Mouse (Mus musculus) small intestine, adult 2 months (tissue): Measurements from ENCODE around the gene Dcdc2c. TPM values are rescaled to one million over a fixed set of nuclear protein-coding genes. Genes with fewer than 3 reads are reported as not detected.

Experiments used
- H3K27ac ChIP-seq: fragments of 200-500 bp; 2 replicates; pipeline ENCODE4 v1.5.1; 2012; ENCODE audit warnings: low read depth, low read length, control low read depth, inconsistent platforms; ENCODE audit not compliant: insufficient read depth
- H3K27me3 ChIP-seq: fragments of 200-500 bp; 2 replicates; pipeline ENCODE4 v1.6.1; 2012; ENCODE audit warnings: mild to moderate bottlenecking, moderate library complexity, low read length, inconsistent platforms; ENCODE audit not compliant: control insufficient read depth, insufficient read depth
- H3K36me3 ChIP-seq: fragments of 200-500 bp; 2 replicates; pipeline ENCODE4 v1.6.1; 2012; ENCODE audit warnings: mild to moderate bottlenecking, low read length, control low read depth, inconsistent platforms; ENCODE audit not compliant: control insufficient read depth, insufficient read depth
- H3K4me1 ChIP-seq: fragments of 200-500 bp; 2 replicates; pipeline ENCODE4 v1.6.1; 2012; ENCODE audit warnings: low read length, inconsistent platforms, mixed read lengths; ENCODE audit not compliant: control insufficient read depth, insufficient read depth, insufficient read length
- H3K4me3 ChIP-seq: fragments of 200-500 bp; 2 replicates; pipeline ENCODE4 v1.5.1; 2012; ENCODE audit warnings: low read depth, mild to moderate bottlenecking, control low read depth, inconsistent platforms, low read length, moderate library complexity
- CTCF ChIP-seq: fragments of 200-500 bp; IDR thresholded peaks from 2 replicates; pipeline ENCODE4 v1.5.1; 2012; ENCODE audit warnings: low read depth, mild to moderate bottlenecking, control low read depth, inconsistent platforms, low read length, moderate library complexity, mixed read lengths; ENCODE audit not compliant: insufficient replicate concordance, insufficient read length; ENCODE audit errors: extremely low read depth
- POLR2A ChIP-seq: fragments of 200-500 bp; IDR thresholded peaks from 2 replicates; pipeline ENCODE4 v1.6.1; 2012; ENCODE audit warnings: low read depth, mild to moderate bottlenecking, control low read depth, inconsistent platforms, low read length, moderate library complexity
- WGBS: fragments of 180-500 bp; shearing (Covaris S2); methylation state at CpG from one replicate; pipeline ENCODE4 v1.1.7; 2018; 5-methylcytosine and 5-hydroxymethylcytosine counted together
- polyA plus RNA-seq: library from polyadenylated mRNA; depleted of rRNA; stranded (reverse); fragments of >200 nt; gene quantifications from 2 replicates; pipeline ENCODE4 v1.2.3, GENCODE M21; 2012; rRNA removed

Dcdc2c gene
- polyA plus RNA-seq, result not detected in 2 replicates

GRCm38 (mm10) chr12:28552299-28552698 is at the start of gene Dcdc2c:
Dcdc2c (minus strand) TSS chr12:28552399.
- H3K36me3 ChIP-seq, result no peaks in the 10 kb centered on the region
- TF ChIP-seq CTCF, result no peak
- no peak for TF ChIP-seq POLR2A
- no peaks in the 10 kb centered on the region for H3K4me1 ChIP-seq
- no peak within 1 kb of the TSS for H3K27ac ChIP-seq
- 57% methylated on average over 15 of the region's 15 CpGs for WGBS
- H3K27me3 ChIP-seq, result no peaks in the 10 kb centered on the region; the same call in 1 of the 2 replicates
- no peak within 1 kb of the TSS for H3K4me3 ChIP-seq

GRCm38 (mm10) chr12:28598526-28598991 is 46.4 kb upstream of the Dcdc2c start:
- no peaks in the 10 kb centered on the region for H3K27me3 ChIP-seq
- TF ChIP-seq CTCF, result no peak
- TF ChIP-seq POLR2A, result no peak
- no peak overlapping the region for H3K27ac ChIP-seq
- H3K4me1 ChIP-seq, result no peaks in the 10 kb centered on the region
- 56% methylated on average over 2 of the region's 2 CpGs for WGBS
- no peaks in the 10 kb centered on the region for H3K36me3 ChIP-seq
- H3K4me3 ChIP-seq, result no peak overlapping the region

GRCm38 (mm10) chr12:28598110-28598509 is 45.9 kb upstream of the Dcdc2c start:
- WGBS, result 48% methylated on average over 3 of the region's 3 CpGs
- no peak overlapping the region for H3K4me3 ChIP-seq
- TF ChIP-seq POLR2A, result no peak
- TF ChIP-seq CTCF, result no peak
- H3K4me1 ChIP-seq, result no peaks in the 10 kb centered on the region
- no peaks in the 10 kb centered on the region for H3K36me3 ChIP-seq
- H3K27me3 ChIP-seq, result no peaks in the 10 kb centered on the region
- no peak overlapping the region for H3K27ac ChIP-seq

- no peaks in the 10 kb centered on the region for H3K27me3 ChIP-seq
- no peaks in the 10 kb centered on the region for H3K36me3 ChIP-seq
- no peaks in the 10 kb centered on the region for H3K4me1 ChIP-seq
- no peak overlapping the region for H3K4me3 ChIP-seq
- no peak overlapping the region for H3K27ac ChIP-seq
- TF ChIP-seq CTCF (no peak), POLR2A (no peak)
- 72% methylated on average over 9 of the region's 9 CpGs for WGBS
Measured at GRCm38 (mm10) chr12:28597699-28598098, 45.5 kb upstream of the Dcdc2c start.

- no peaks in the 10 kb centered on the region for H3K4me1 ChIP-seq
- TF ChIP-seq POLR2A (no peak), CTCF (no peak)
- no peak overlapping the region for H3K27ac ChIP-seq
- no peaks in the 10 kb centered on the region for H3K36me3 ChIP-seq
- H3K4me3 ChIP-seq, result no peak overlapping the region
- no peaks in the 10 kb centered on the region for H3K27me3 ChIP-seq
Measured at GRCm38 (mm10) chr12:28596851-28597250, 44.7 kb upstream of the Dcdc2c start.

GRCm38 (mm10) chr12:28590428-28590827 is 38.2 kb upstream of the Dcdc2c start:
- 0 out of 2 replicates have a peak, but pooled peaks cover 3% of the 10 kb centered on the region for H3K27me3 ChIP-seq
- H3K36me3 ChIP-seq, result no peaks in the 10 kb centered on the region
- H3K27ac ChIP-seq, result no peak overlapping the region
- 46% methylated on average over 13 of the region's 13 CpGs for WGBS
- H3K4me3 ChIP-seq, result no peak overlapping the region
- H3K4me1 ChIP-seq, result peaks cover 2% of the 10 kb centered on the region; the same call in 1 of the 2 replicates
- TF ChIP-seq POLR2A, result no peak
- no peak for TF ChIP-seq CTCF

GRCm38 (mm10) chr12:28589090-28589868 is 37.1 kb upstream of the Dcdc2c start:
- TF ChIP-seq POLR2A (no peak), CTCF (peak; percentile 72; the same call in 1 of the 2 replicates)
- Histone ChIP-seq H3K4me3 (peak overlapping the region; percentile 49), H3K27ac (no peak overlapping the region), H3K36me3 (no peaks in the 10 kb centered on the region), H3K4me1 (peaks cover 2% of the 10 kb centered on the region; the same call in 1 of the 2 replicates), H3K27me3 (0 out of 2 replicates have a peak, but pooled peaks cover 3% of the 10 kb centered on the region)
- 9% methylated on average over 24 of the region's 24 CpGs for WGBS
